Mouse (Mus musculus) liver, adult 2 months (tissue): Measurements from ENCODE around the gene Sept7.

ENCODE experiments used
- CTCF ChIP-seq: fragments of 200-500 bp; IDR thresholded peaks from 2 replicates; pipeline ENCODE4 v1.5.1; 2011; ENCODE audit warnings: low read depth, low read length, control low read depth
- POLR2A ChIP-seq: fragments of 200-500 bp; IDR thresholded peaks from 2 replicates; pipeline ENCODE4 v1.6.1; 2011; ENCODE audit warnings: low read length, control low read depth; ENCODE audit not compliant: insufficient read depth; ENCODE audit errors: extremely low read depth

DNA sequence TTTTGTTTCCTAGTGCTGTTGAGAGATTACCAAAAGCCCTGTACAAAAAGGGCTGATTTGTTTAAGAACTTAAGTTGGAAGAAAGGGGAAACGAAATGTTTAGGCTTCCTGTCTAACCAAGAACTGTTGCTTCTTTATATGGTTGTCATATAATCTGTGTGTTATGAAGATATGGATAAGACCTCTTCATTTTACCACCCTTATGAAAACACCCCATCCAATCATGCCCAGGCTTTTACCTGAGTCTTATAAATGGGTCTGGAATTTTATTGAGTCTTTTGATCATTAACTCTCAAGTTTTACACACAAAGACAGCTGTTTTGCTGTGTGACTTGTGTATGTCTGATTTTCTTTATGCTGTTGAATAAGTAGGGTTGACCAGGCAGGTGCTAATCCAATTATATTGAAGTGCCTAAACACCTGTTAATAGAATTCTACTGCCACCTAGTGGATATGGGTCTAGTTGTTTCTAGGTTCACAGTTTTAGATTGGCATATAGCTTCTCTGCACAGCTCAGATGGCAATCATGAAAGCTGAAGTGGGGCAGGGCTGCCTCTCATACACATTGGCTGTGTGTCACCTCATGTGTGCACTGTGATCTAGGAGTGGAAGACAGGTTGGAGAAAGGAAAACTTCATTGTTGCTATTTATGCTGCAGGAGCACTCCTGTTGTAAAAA, 57.4 kb downstream of the Sept7 start:
- TF ChIP-seq POLR2A (no peak), CTCF (peak; percentile 73)
